Mouse (Mus musculus): Measurements from ENCODE around the gene Gstm1. TPM values are rescaled to one million over a fixed set of nuclear protein-coding genes. Genes with fewer than 3 reads are reported as not detected.

The Gstm1 gene
- polyA plus RNA-seq, 1 experiment, result 124 TPM

DNA sequence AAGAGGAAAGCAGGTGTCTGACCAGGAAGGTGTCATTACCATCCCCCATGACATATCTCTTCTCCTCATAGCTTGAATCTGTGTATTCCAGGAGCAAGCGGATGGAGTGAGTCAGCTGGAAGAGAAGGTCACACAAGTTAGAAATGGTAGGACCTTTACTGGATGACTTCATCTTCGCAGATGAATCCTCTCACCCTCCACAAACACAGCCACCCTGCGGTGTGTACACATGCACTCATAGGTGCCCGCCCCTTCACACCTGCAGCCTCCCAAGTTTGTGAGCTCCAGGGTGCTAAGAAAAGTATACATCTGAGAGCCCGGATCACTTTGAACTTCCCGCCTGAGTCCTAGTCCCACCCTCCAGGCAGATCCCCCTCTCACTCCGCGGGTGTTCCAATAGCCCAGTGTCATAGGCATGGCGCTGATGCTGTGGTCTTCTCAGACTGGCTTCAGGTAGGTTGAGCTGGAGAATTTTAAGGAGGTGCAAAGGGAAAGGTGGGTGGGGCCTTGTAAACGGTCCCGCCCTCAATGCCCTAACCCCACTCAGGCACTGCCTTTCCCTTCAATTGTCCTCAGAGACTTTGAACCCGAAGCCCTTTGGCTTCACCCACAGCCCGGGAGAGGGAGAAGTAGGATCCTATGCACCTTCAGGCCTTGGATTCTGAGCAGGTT, 48.9 kb downstream of the Gstm1 start, which contains the start of gene Gstm3:
TSS of gene Gstm3 (minus strand) at position 560 of the 672 bp plus-strand sequence.
- Histone ChIP-seq H3K27me3 (ENCODE audit: control insufficient read depth, insufficient read depth, low read length) (no peaks in the 10 kb centered on the region), H3K4me3 (ENCODE audit: control insufficient read depth, insufficient read depth, low read length) (no peak within 1 kb of the TSS), H3K27ac (ENCODE audit: control insufficient read depth, insufficient read depth, low read length) (no peak within 1 kb of the TSS), H3K36me3 (ENCODE audit: control insufficient read depth, insufficient read depth, low read length) (no peaks in the 10 kb centered on the region), H3K4me1 (replicated peaks; ENCODE audit: control insufficient read depth, insufficient read depth, low read length) (no peaks in the 10 kb centered on the region)
- WGBS, result 81% methylated on average over 13 of the region's 13 CpGs
- TF ChIP-seq POLR2A (IDR thresholded peaks at IDR 0.05; ENCODE audit: control insufficient read depth, extremely low read depth, insufficient read depth, low read length, poor library complexity) (no peak), CTCF (IDR thresholded peaks at IDR 0.05; ENCODE audit: borderline replicate concordance, control insufficient read depth, extremely low read depth, insufficient read depth, low read length, poor library complexity) (no peak)
- DNase-seq, result no peak

DNA sequence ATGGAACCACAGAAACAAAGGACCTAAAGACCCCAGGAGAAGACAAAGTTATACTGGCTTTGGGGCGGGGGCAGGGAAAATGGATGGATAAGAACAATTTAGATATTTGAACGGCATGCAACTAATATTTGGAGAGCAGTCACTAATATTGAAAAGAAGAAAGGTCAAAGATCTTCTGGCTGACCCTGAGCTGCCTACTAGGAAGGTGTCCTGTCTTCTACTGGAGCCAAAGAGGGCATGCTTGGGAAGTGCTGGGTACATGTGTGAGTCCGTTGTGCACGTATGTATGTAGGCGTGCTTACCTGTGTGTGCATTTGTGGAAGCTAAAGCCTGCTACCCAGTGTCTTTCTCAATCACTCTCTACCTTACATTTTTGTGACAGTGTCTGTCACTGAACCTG, 51.1 kb downstream of the Gstm1 start:
- WGBS, result 97% methylated on average over 5 of the region's 5 CpGs
- H3K4me1 ChIP-seq (replicated peaks; ENCODE audit: control insufficient read depth, insufficient read depth, low read length), result no peaks in the 10 kb centered on the region
- H3K27ac ChIP-seq (ENCODE audit: control insufficient read depth, insufficient read depth, low read length), result no peak overlapping the region

DNA sequence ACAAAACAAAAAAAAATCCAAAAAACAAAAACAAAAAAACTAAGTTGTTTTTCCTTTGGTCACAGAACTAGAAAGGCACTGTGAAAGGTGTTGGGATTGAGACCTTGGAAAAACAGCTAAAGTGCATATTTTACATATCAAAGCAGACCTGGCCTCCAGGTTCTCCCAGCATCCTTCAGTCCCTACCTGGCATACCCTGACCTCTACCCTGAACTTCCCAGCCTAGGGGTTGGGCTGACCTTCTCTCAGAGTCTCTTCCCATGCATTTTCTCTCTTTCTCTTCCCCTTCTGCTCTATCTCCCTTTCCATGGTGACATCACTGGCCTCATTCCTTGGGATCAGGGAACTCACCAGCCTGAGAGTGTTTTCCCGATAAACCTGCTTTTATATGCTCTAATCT, 52.2 kb downstream of the Gstm1 start:
- 97% methylated on average over 1 of the region's 1 CpGs for WGBS
- Histone ChIP-seq H3K4me3 (ENCODE audit: control insufficient read depth, insufficient read depth, low read length) (no peak overlapping the region), H3K27ac (ENCODE audit: control insufficient read depth, insufficient read depth, low read length) (no peak overlapping the region), H3K27me3 (ENCODE audit: control insufficient read depth, insufficient read depth, low read length) (no peaks in the 10 kb centered on the region), H3K4me1 (replicated peaks; ENCODE audit: control insufficient read depth, insufficient read depth, low read length) (no peaks in the 10 kb centered on the region), H3K36me3 (ENCODE audit: control insufficient read depth, insufficient read depth, low read length) (no peaks in the 10 kb centered on the region)
- TF ChIP-seq CTCF (IDR thresholded peaks at IDR 0.05; ENCODE audit: borderline replicate concordance, control insufficient read depth, extremely low read depth, insufficient read depth, low read length, poor library complexity), result no peak
- no peak for TF ChIP-seq POLR2A (IDR thresholded peaks at IDR 0.05; ENCODE audit: control insufficient read depth, extremely low read depth, insufficient read depth, low read length, poor library complexity)
- no peak for DNase-seq

More for the DNA sequence above, 51.1 kb downstream of the Gstm1 start:
- H3K4me3 ChIP-seq (ENCODE audit: control insufficient read depth, insufficient read depth, low read length), result no peak overlapping the region
- no peak for TF ChIP-seq POLR2A (IDR thresholded peaks at IDR 0.05; ENCODE audit: control insufficient read depth, extremely low read depth, insufficient read depth, low read length, poor library complexity)
- no peak for TF ChIP-seq CTCF (IDR thresholded peaks at IDR 0.05; ENCODE audit: borderline replicate concordance, control insufficient read depth, extremely low read depth, insufficient read depth, low read length, poor library complexity)
- no peak for DNase-seq
- H3K27me3 ChIP-seq (ENCODE audit: control insufficient read depth, insufficient read depth, low read length), result no peaks in the 10 kb centered on the region
- no peaks in the 10 kb centered on the region for H3K36me3 ChIP-seq (ENCODE audit: control insufficient read depth, insufficient read depth, low read length)

DNA sequence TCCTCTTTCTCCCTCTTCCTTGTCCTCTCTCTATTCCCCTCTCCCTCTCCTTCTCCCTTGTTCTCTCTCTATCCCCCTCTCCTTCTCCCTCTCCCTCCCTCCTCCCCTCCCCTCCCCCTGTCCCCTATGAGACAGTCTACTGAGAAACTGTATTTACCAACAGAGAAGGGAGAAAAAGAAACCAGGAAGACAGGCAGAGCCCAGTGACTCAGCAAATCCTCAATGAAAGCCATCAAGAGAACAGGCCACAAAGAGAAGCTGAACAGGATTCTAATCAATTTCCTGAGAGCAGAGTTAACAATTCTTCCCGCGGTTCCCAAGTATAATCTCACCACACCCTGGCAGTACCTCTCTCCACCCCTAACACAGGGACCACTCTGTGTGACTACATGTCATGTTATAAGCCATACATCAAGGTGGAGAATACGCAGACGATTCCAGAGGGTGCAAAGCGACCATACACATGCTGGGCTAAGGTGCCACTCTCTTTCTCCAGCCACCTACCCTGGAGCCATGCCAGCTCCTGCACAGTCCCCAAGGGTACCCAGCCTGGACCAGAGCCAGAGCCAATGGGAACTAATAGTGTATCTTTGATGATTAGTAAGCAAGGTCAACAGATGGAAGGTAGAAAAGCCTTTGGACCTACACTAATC, 53.0 kb downstream of the Gstm1 start:
- TF ChIP-seq POLR2A (IDR thresholded peaks at IDR 0.05; ENCODE audit: control insufficient read depth, extremely low read depth, insufficient read depth, low read length, poor library complexity) (no peak), CTCF (IDR thresholded peaks at IDR 0.05; ENCODE audit: borderline replicate concordance, control insufficient read depth, extremely low read depth, insufficient read depth, low read length, poor library complexity) (no peak)
- H3K4me1 ChIP-seq (replicated peaks; ENCODE audit: control insufficient read depth, insufficient read depth, low read length), result no peaks in the 10 kb centered on the region
- no peak overlapping the region for H3K4me3 ChIP-seq (ENCODE audit: control insufficient read depth, insufficient read depth, low read length)
- H3K27ac ChIP-seq (ENCODE audit: control insufficient read depth, insufficient read depth, low read length), result no peak overlapping the region
- no peak for DNase-seq
- 56% methylated on average over 5 of the region's 5 CpGs for WGBS
- H3K36me3 ChIP-seq (ENCODE audit: control insufficient read depth, insufficient read depth, low read length), result no peaks in the 10 kb centered on the region
- no peaks in the 10 kb centered on the region for H3K27me3 ChIP-seq (ENCODE audit: control insufficient read depth, insufficient read depth, low read length)

DNA sequence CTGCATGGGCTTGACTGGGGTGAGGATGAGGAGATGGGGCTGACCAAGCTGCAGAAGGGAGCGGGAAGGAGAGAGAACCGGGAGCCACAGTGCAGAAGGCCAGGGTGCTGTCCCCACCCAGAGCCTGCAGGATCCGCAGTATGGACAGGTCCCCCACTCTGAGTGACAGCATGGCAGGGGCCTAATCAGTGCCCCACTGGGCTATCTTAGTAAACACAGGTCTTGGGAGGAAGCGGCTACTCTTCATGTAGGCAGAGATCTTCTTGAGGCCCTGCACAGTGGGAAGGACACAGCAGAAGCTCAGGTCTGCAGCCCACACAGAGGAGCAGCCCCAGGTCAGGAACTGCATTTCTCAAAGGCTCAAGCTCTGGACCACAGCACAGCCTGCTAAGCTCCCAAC, 53.7 kb downstream of the Gstm1 start:
- TF ChIP-seq POLR2A (IDR thresholded peaks at IDR 0.05; ENCODE audit: control insufficient read depth, extremely low read depth, insufficient read depth, low read length, poor library complexity) (no peak), CTCF (IDR thresholded peaks at IDR 0.05; ENCODE audit: borderline replicate concordance, control insufficient read depth, extremely low read depth, insufficient read depth, low read length, poor library complexity) (no peak)
- no peaks in the 10 kb centered on the region for H3K27me3 ChIP-seq (ENCODE audit: control insufficient read depth, insufficient read depth, low read length)
- 100% methylated on average over 4 of the region's 4 CpGs for WGBS
- DNase-seq, result no peak
- no peaks in the 10 kb centered on the region for H3K4me1 ChIP-seq (replicated peaks; ENCODE audit: control insufficient read depth, insufficient read depth, low read length)
- no peaks in the 10 kb centered on the region for H3K36me3 ChIP-seq (ENCODE audit: control insufficient read depth, insufficient read depth, low read length)
- no peak overlapping the region for H3K4me3 ChIP-seq (ENCODE audit: control insufficient read depth, insufficient read depth, low read length)
- H3K27ac ChIP-seq (ENCODE audit: control insufficient read depth, insufficient read depth, low read length), result no peak overlapping the region

Other genes with a start within 250 kb of the Gstm1 start
- gene Eps8l3, start 140.7 kb downstream of the Gstm1 start, polyA plus RNA-seq (2012; rRNA removed), result 0.32 and 0.34 TPM in 2 replicates
- 2.7 and 6.2 TPM in 2 replicates for gene Gstm5, start 122.2 kb downstream of the Gstm1 start, polyA plus RNA-seq (2012; rRNA removed)
- gene Gstm7, start 86.2 kb downstream of the Gstm1 start, polyA plus RNA-seq (2012; rRNA removed), result 2.1 and 5.3 TPM in 2 replicates
- gene Gstm6, start 74.2 kb downstream of the Gstm1 start, polyA plus RNA-seq (2012; rRNA removed), result 1.1 and 1.3 TPM in 2 replicates
- gene Gstm3, start 48.7 kb downstream of the Gstm1 start, polyA plus RNA-seq (2012; rRNA removed), result 1.2 and 1.3 TPM in 2 replicates
- gene Gstm2, start 31.5 kb downstream of the Gstm1 start, polyA plus RNA-seq (2012; rRNA removed), result 15.4 and 28.1 TPM in 2 replicates
- 7.9 and 9.7 TPM in 2 replicates for gene Gstm4, start 26.9 kb upstream of the Gstm1 start, polyA plus RNA-seq (2012; rRNA removed)
- 159 and 177 TPM in 2 replicates for gene Ampd2, start 68.7 kb upstream of the Gstm1 start, polyA plus RNA-seq (2012; rRNA removed)
- 0.27 and 0.32 TPM in 2 replicates for gene Gnat2, start 74.8 kb upstream of the Gstm1 start, polyA plus RNA-seq (2012; rRNA removed)
- 34.3 and 35.7 TPM in 2 replicates for gene Gnai3, start 128.2 kb upstream of the Gstm1 start, polyA plus RNA-seq (2012; rRNA removed)
- not detected in 2 replicates for gene Gpr61, start 136.9 kb upstream of the Gstm1 start, polyA plus RNA-seq (2012; rRNA removed)
- 10.8 and 11.2 TPM in 2 replicates for gene Amigo1, start 168.4 kb upstream of the Gstm1 start, polyA plus RNA-seq (2012; rRNA removed)
- gene Cyb561d1, start 183.2 kb upstream of the Gstm1 start, polyA plus RNA-seq (2012; rRNA removed), result 21.9 and 23.0 TPM in 2 replicates
- 38.0 and 38.8 TPM in 2 replicates for gene Atxn7l2, start 193.0 kb upstream of the Gstm1 start, polyA plus RNA-seq (2012; rRNA removed)
- gene Sypl2, start 208.7 kb upstream of the Gstm1 start, polyA plus RNA-seq (2012; rRNA removed), result 0.40 and 0.62 TPM in 2 replicates
- gene Psma5, start 239.0 kb upstream of the Gstm1 start, polyA plus RNA-seq (2012; rRNA removed), result 57.5 and 71.3 TPM in 2 replicates

Data from thymus, adult 2 months (tissue).